Mouse (Mus musculus): ENCODE measurements around the gene Zfp184.

- TF ChIP-seq EP300 (IDR thresholded peaks at IDR 0.05; ENCODE audit: low read depth) (no peak), CTCF (IDR thresholded peaks at IDR 0.05; ENCODE audit: low read depth) (no peak)
Measured at GRCm38 (mm10) chr13:21969816-21970215, 24.9 kb downstream of the Zfp184 start.

Data from liver, embryonic 14.5 days (tissue).